Mouse (Mus musculus): ENCODE measurements around the gene Kpna4.

DNA sequence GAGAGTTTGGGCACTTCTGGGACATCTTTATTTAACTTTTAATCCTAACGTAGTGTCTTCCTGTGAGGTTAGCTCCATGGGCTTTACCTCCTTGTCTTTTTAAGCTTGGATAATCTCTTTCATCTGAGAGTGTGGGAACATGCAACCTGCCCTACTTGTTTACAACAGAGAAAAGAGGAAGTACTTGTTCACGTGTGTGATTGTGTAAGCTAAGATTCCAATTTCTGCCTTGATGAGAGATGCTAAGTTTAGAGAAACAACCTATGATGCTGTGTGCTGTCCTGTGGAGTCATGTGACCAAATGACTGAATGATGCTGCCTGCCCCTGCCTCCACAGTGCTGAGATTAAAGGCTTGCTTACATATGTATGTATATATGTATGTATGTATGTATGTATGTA, 27.8 kb upstream of the Kpna4 start:
- TF ChIP-seq FLI1 (IDR thresholded peaks at IDR 0.05; ENCODE audit: low read length) (no peak), GATA1 (IDR thresholded peaks at IDR 0.05; ENCODE audit: borderline replicate concordance, low read length) (no peak)

All from megakaryocyte, embryonic 14.5 days (primary cell).